Mouse (Mus musculus): Measurements from ENCODE around the gene Prelid3b.

GRCm38 (mm10) chr2:174463370-174463769 is 9.5 kb downstream of the Prelid3b start:
- no peak for TF ChIP-seq GATA1 (IDR thresholded peaks at IDR 0.05; ENCODE audit: low read length)
- no peak for TF ChIP-seq TAL1 (IDR thresholded peaks at IDR 0.05; ENCODE audit: low read length)

Data from erythroblast, embryonic 14.5 days (primary cell).